Mouse (Mus musculus): ENCODE data around the gene Eif2b4. TPM values are rescaled to one million over a fixed set of nuclear protein-coding genes. Genes with fewer than 3 reads are reported as not detected.

The Eif2b4 gene
- polyA plus RNA-seq, 1 experiment = 57.4 TPM

DNA sequence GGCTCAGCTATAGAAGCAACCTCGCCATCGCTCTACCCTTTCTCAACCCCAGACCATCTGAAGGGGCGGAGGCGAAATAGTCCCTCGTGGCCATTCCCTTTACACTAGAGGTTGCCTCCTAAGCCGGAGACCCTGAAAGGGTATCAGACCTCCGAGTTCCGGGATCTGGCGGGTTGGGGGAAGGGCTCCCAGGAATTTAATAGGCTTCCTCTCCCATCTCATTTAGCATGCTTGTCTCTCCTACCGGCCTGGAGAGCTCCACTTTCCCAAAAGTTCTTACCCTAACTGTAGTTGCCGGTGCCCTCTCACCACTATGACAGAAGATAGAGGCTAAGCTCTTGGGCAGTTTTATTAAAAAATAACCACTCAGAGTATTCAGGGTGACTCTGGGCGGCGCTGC lies 55.6 kb downstream of the Eif2b4 start:
- TF ChIP-seq POLR2A (IDR thresholded peaks at IDR 0.05; ENCODE audit: borderline replicate concordance, control insufficient read depth, low read depth, low read length) = no peak
- TF ChIP-seq CTCF (IDR thresholded peaks at IDR 0.05; ENCODE audit: control insufficient read depth, insufficient read depth, low read length) = no peak
- 9% methylated on average over 13 of the region's 13 CpGs for WGBS
- no peak overlapping the region for H3K27ac ChIP-seq (ENCODE audit: control insufficient read depth, insufficient read depth, low read depth, low read length, poor library complexity)
- no peak overlapping the region for H3K4me3 ChIP-seq (replicated peaks; ENCODE audit: control insufficient read depth, low read depth, low read length)
- H3K4me1 ChIP-seq (ENCODE audit: control insufficient read depth, insufficient read depth, low read length) = no peaks in the 10 kb centered on the region; the same call in 1 of the 2 replicates

Other genes with a start within 250 kb of the Eif2b4 start
- gene Cgref1, start 247.8 kb downstream of the Eif2b4 start, polyA plus RNA-seq (2011; ENCODE audit: insufficient read depth, insufficient read length, low replicate concordance, missing spikeins) = 1.0 TPM in 1 of 2 replicates, not detected in the other
- 138 and 214 TPM in 2 replicates for gene Preb, start 233.1 kb downstream of the Eif2b4 start, polyA plus RNA-seq (2011; ENCODE audit: insufficient read depth, insufficient read length, low replicate concordance, missing spikeins)
- not detected in 2 replicates for gene Tcf23, start 224.8 kb downstream of the Eif2b4 start, polyA plus RNA-seq (2011; ENCODE audit: insufficient read depth, insufficient read length, low replicate concordance, missing spikeins)
- 53.2 and 95.6 TPM in 2 replicates for gene Atraid, start 145.1 kb downstream of the Eif2b4 start, polyA plus RNA-seq (2011; ENCODE audit: insufficient read depth, insufficient read length, low replicate concordance, missing spikeins)
- gene Slc5a6, start 144.5 kb downstream of the Eif2b4 start, polyA plus RNA-seq (2011; ENCODE audit: insufficient read depth, insufficient read length, low replicate concordance, missing spikeins) = 1.6 and 3.6 TPM in 2 replicates
- 9.7 and 21.8 TPM in 2 replicates for gene Cad, start 138.7 kb downstream of the Eif2b4 start, polyA plus RNA-seq (2011; ENCODE audit: insufficient read depth, insufficient read length, low replicate concordance, missing spikeins)
- not detected in 2 replicates for gene Dnajc5g, start 87.1 kb downstream of the Eif2b4 start, polyA plus RNA-seq (2011; ENCODE audit: insufficient read depth, insufficient read length, low replicate concordance, missing spikeins)
- gene Slc30a3, start 85.2 kb downstream of the Eif2b4 start, polyA plus RNA-seq (2011; ENCODE audit: insufficient read depth, insufficient read length, low replicate concordance, missing spikeins) = not detected in 2 replicates
- gene Trim54, start 76.7 kb downstream of the Eif2b4 start, polyA plus RNA-seq (2011; ENCODE audit: insufficient read depth, insufficient read length, low replicate concordance, missing spikeins) = not detected in 2 replicates
- not detected in 2 replicates for gene Ucn, start 54.6 kb downstream of the Eif2b4 start, polyA plus RNA-seq (2011; ENCODE audit: insufficient read depth, insufficient read length, low replicate concordance, missing spikeins)
- gene Mpv17, start 39.2 kb downstream of the Eif2b4 start, polyA plus RNA-seq (2011; ENCODE audit: insufficient read depth, insufficient read length, low replicate concordance, missing spikeins) = 5.3 and 14.4 TPM in 2 replicates
- 2.0 TPM in 1 of 2 replicates, not detected in the other for gene Gm29609, start 13.5 kb downstream of the Eif2b4 start, polyA plus RNA-seq (2011; ENCODE audit: insufficient read depth, insufficient read length, low replicate concordance, missing spikeins)
- 32.1 and 67.3 TPM in 2 replicates for gene Gtf3c2, start 13.3 kb downstream of the Eif2b4 start, polyA plus RNA-seq (2011; ENCODE audit: insufficient read depth, insufficient read length, low replicate concordance, missing spikeins)
- 32.5 and 42.0 TPM in 2 replicates for gene Snx17, start 203 bp downstream of the Eif2b4 start, polyA plus RNA-seq (2011; ENCODE audit: insufficient read depth, insufficient read length, low replicate concordance, missing spikeins)
- 28.8 and 54.0 TPM in 2 replicates for gene Zfp513, start 8.9 kb upstream of the Eif2b4 start, polyA plus RNA-seq (2011; ENCODE audit: insufficient read depth, insufficient read length, low replicate concordance, missing spikeins)
- 97.5 and 147 TPM in 2 replicates for gene Ppm1g, start 27.3 kb upstream of the Eif2b4 start, polyA plus RNA-seq (2011; ENCODE audit: insufficient read depth, insufficient read length, low replicate concordance, missing spikeins)
- gene Nrbp1, start 47.4 kb upstream of the Eif2b4 start, polyA plus RNA-seq (2011; ENCODE audit: insufficient read depth, insufficient read length, low replicate concordance, missing spikeins) = 51.1 and 93.7 TPM in 2 replicates
- gene Gm9970, start 47.8 kb upstream of the Eif2b4 start, polyA plus RNA-seq (2011; ENCODE audit: insufficient read depth, insufficient read length, low replicate concordance, missing spikeins) = not detected in 2 replicates
- 10.6 and 20.0 TPM in 2 replicates for gene Krtcap3, start 58.3 kb upstream of the Eif2b4 start, polyA plus RNA-seq (2011; ENCODE audit: insufficient read depth, insufficient read length, low replicate concordance, missing spikeins)
- 12.0 and 41.2 TPM in 2 replicates for gene Ift172, start 97.7 kb upstream of the Eif2b4 start, polyA plus RNA-seq (2011; ENCODE audit: insufficient read depth, insufficient read length, low replicate concordance, missing spikeins)
- not detected in 2 replicates for gene Fndc4, start 102.7 kb upstream of the Eif2b4 start, polyA plus RNA-seq (2011; ENCODE audit: insufficient read depth, insufficient read length, low replicate concordance, missing spikeins)
- 3.7 TPM in 1 of 2 replicates, not detected in the other for gene Gckr, start 104.0 kb upstream of the Eif2b4 start, polyA plus RNA-seq (2011; ENCODE audit: insufficient read depth, insufficient read length, low replicate concordance, missing spikeins)